Mouse (Mus musculus): ENCODE results near the gene Ift43.
A peak's percentile ranks its signal among the peaks of the same experiment; 100 is the strongest.

Ift43 gene

DNA sequence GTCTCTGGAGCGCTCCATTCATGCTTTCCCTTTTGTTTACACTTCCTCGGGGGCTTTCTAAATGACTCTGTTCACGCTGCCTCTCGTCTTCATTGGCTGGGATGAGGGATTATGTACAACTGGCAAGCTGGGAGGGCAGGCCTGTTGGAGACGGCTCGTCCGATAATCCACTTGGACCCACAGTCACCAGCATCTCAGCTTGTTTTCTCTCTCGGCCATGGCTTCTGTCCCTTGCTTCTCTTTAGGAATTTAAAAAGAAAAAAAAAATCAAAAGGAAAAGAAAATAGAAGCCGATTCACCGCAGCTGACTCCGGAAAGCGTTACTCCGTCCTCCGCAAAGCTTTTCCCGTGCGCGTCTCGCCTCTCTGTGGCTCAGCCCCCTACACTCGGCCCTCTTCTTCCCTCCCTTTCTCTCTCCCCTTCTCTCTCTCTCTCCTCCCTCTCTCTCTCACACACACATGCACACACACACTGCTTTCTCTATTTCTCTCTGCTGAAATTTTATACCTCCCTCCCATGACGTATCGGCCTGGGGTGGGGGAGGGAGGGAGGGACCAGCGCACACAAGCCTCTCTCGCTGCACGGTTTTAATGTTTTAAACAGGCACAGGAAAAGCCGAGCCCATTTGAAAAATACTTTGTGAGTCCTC is 3.7 kb upstream of the Ift43 start, which contains the start of gene Tgfb3:
Tgfb3 (minus strand) TSS at position 489 of the 649 bp plus-strand sequence.
- DNase-seq, result peak; percentile 54

DNA sequence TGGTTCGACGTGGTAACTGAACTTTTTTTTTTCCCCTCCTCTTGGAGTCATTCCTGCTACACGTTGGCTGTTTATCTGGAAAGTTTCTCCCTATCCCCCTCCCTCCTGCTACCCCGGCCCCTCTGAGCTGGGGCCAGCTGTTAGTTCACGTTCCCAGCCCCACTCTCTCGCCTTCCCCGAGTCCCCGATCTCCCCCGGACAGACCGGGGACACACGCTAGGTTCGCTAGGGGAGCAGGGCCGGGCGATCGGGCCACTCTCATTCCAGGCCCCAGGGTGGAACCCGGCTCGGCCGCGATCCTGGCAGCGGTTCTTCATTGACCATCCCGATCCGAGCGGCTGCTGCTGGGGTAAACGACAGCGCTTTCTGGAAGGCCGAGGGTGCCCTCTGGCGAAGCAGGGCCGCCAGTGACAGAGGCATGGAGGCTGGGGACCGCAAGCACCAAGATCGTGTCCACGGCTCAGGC is 3.1 kb upstream of the Ift43 start:
- DNase-seq, result peak; percentile 97

DNA sequence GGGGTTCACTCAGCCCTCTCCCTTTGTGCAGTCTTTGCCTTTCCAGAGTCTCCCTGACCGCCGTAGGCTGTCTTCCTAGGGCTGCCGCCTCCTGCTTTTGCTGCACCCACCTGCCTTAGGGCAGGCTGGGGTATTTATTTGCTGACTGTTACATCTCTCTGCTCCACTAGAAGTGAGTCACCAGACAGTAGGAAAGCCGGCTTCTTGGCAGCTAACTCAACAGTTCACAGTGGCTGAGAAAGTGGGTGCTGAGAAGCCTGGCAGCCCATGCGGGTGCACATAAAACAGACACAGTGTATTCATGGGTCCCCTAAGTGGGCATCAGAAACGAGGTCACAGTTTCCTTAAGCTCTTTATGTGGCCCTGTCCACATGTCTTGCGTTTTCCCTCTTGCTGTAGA is 3.5 kb downstream of the Ift43 start:
- DNase-seq, result no peak

DNA sequence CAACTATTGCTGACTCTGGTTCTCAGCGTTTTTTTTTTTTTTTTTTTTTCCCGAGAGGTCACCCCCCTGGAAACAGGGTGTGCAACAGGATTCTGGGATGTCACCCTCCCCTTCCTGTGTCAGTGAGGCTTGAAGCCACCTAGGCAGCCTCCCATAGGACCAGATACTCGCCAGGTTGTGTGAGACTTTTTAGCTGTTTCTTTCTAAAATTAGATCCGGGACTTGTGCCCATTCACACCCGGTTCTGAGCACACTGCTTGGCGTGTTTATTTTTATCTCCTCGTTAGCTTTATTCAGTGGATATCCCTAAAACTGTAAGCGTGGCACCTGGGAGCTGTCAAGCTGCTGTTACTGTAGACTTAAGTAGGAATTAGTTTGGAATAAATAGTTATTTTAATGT is 4.2 kb downstream of the Ift43 start:
- no peak for DNase-seq

DNA sequence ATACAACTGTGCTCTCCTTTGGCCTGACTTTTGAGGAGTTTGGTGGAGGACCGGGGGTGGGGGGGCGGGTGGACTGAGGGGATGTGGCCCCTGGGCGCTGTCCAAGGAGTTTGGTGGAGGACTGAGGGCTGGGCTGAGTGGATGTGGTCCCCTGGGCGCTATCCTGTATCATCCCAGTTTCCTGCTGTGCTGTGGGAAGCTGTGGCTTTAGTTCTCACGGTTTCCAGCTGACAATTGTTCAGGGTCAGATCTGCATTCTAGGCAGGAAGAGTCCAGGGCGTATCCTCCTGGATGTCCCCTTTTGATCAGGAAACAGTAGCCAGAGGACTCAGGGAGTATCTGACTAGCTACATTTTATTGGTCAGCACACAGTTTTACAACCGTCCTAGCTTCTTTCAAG is 5.7 kb downstream of the Ift43 start:
- no peak for DNase-seq

DNA sequence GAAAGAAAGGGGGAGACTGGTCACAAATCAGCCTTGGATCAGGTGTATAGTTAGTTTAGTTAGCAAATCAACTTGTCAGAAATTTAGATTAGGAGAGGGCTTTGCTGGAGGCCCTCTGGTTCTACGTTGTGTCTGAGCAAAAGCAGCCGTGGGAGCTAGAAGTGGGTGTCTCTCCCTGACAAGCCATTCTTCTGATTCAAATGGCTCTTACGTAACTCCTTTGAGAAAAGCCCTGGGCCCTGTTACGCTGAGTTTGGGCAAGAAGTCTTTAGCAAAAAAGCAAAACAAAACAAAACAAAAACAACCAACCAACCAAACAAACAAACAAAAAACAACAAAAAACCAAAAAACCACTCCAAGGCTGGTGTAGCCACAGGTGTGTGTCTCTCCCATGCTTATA is 8.4 kb downstream of the Ift43 start:
- no peak for DNase-seq

DNA sequence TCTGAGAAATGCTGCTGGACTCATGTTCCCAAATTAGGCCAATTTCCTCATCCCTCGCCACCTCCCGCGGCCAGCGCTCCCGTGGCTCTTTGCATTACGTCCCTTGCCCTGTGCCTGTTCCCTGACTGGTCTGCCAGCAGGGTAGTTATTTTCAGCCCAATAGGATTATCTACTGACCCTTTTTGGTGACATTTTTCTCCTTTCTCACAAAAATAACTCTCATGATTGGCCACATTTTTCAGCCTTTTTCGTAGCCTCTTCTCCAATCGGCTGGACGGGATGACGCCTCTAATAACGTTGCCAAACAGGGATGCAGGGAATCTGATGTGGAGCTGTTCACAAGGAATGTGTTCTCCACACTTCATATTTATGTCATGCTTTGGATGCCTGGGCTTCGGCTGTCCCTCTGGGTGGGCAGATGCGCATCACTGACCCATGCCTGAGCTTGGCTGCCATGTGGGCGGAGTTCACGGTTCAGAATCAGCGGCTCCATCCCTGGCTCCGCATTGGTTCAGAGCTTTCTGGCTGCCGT is 9.3 kb downstream of the Ift43 start:
- DNase-seq, result peak; percentile 56 to 61

DNA sequence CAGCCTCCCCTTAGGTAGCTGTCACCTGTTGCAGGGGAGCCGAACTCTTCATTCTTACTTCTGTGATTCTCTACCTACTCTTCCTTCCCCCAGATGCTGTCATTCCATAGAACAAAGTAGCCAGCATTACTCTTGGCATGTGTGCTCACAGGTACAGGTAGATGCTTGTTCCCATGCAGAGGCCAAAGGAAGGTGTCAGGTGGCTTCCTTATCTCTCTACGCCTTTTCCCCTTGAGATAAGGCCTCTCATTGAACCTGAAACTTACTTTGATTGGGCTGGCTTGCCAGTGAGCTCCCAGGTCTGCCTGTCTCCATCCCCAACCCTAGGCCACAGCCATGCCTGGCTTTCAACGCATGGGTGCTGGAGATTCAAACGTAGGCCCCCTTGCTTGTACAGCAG is 11.7 kb downstream of the Ift43 start:
- no peak for DNase-seq

DNA sequence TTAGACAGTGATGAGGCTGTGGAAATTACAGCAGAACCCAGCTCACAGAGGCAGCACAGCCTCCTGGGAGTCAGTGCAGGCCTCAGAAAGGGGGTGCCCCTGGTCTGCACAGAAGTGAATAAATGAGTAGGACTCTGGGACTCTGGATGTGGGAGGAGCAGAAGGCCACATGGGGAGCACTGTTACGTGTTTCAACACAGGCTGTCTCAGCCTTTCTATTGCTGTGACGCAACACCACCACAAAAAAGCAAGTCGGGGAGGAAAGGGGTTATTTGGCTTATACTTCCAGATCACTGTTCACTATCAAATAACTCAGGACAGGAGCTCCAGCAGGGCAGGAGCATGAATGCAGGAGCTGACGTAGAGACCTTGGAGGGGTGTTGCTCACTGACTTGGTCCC is 13.5 kb downstream of the Ift43 start:
- no peak for DNase-seq

DNA sequence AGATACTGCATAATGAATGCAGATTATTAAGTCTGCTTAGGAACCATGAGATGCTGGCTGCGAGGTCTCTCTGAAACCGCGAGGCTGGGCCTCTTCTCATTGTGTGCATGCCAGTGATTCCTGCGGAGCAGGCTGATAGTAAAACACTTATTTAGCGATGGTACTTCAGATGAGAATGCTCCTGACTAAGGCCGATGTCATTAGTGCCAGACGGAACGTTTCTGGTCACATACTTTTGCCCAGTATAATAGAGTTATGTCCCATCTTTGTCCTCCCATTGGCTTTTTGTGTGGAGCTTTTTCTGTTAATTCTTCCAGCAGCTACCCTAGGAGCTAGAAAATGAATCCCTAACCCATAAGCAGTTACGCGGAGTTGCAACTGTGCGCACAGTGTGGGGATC is 15.4 kb downstream of the Ift43 start:
- no peak for DNase-seq

DNA sequence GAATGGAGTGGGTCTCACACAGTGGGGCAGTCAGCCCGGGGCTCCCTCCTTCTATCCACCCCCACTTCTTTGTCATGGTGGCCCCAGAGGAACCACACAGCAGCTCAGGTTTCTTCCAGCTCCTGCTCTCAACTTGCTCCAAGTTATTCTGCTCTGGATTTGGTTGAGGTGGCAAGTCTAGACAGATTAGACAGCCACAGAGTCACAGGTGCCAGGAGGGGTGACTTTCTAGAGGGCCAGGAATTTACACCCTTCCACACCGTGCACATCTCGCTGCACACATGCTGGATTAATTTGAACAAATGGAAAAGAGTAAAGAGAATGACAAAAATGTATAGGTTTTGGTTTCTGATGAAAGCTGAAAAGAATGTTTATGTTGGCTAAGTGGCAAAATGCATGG is 18.4 kb downstream of the Ift43 start:
- no peak for DNase-seq

DNA sequence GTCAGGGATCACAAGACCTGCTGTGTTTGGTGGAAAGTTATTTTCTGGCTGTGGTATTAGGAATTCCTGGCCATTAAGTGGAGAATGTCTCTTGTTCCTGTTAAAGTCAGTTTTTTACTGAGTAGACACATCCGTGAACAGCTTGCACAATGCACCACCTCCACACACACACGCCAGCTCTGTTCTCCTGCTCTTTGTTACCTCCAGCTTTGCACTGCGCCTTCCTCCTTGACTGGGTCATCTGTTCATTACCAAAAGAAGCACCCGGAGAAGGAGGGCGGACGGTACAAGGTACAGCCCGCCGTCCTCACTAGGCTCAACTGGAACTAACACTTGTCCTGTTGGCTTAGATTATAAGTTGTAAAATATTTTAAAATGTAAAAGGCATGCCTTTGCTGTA is 20.3 kb downstream of the Ift43 start:
- DNase-seq, result no peak

DNA sequence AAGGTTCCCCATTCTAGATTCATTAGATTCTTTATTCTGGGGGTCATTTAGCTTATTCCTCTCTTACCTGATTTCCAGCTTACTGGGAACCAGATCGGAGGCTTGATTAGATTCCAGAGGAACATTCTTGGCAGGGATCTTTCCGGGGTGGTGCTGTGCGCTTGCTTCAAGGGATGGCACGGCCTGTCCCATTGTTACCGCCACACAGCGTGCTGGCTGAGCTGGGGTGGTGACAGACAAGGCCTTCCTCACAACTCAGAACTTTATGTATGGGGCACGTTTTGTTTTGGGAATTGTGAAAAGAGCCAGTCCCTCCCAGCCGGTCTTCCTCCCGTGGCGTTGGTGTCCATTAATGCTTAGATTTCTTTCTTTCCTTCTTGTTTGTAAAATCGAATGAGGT is 21.1 kb downstream of the Ift43 start:
- DNase-seq, result peak; percentile 40 to 52

DNA sequence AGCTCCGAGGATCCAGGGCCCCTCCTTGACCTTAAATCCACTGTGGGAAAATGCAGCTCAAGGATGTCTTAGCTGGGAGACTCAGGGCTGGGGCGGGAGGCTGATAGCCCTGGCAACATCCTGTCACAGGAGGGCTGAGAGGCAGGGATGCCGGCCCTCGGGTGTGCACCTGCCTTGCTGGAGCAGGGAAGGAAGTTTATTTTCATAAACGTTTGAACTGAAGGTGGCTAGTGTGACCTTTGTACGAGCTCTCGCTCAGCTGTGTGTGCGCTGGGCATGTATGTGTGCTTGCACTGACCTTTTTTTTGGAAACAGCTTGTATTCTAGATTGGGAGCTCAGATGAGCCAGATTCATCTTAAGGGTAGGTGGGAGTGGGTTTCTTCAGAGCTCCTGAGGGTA is 21.5 kb downstream of the Ift43 start:
- no peak for DNase-seq

DNA sequence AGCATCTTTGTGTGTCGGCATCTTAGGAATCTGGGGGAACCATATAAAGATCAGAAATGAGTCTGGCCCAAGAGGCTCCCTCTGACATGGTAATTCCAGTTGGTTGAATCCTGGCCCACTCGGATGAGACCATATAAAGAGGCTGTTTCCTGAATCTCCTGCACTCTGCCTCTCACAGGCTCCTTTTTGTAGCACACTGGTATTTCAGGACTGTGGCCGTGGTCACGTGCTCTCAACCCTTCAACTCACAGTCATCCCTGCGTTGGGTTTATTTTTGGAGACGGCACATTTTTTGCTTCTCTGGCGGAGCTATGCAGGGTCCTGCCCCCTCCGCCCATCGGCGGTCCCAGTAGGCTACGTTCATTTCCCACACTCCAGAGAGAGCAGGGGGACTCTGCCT is 22.0 kb downstream of the Ift43 start:
- no peak for DNase-seq

DNA sequence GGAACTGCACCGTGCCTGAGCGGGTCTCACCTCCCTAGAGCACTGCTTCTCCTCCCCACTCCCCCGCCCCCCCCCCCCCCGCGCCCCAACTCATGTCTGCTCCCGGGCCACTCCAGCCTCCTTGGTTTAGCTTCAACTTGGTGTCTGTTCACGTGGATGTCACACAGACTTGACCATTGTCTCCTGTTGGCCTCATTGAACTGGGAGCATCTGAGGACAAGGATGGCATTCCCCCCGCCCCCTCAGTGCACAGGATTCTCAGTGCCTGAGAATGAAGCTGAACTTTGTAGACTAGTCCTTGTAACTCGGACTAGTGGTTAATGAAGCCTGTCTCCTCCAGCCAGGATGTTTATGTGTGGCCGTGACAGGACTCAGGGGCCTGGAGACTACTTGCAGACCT is 23.2 kb downstream of the Ift43 start:
- DNase-seq, result no peak

DNA sequence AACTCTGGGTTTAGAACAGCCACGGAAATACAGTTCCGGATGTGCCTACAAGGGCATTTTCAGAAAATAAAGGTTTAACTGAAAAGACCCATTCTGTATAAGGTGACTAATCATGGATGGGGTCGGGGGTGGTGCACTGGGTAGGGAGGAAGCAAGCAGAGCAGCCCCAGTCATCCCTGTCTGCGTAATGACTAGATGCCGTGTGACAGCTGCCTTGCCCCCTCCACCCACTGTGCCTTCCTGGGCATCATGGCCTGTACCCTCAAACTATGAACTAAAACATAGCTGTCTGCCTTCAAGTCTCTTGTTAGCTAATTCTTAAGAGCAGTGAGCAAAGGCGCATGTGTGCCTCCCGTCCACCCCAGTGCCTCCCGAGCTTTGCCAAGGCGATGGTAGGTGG is 23.7 kb downstream of the Ift43 start:
- DNase-seq, result peak in 1 of 2 experiments; percentile 21

DNA sequence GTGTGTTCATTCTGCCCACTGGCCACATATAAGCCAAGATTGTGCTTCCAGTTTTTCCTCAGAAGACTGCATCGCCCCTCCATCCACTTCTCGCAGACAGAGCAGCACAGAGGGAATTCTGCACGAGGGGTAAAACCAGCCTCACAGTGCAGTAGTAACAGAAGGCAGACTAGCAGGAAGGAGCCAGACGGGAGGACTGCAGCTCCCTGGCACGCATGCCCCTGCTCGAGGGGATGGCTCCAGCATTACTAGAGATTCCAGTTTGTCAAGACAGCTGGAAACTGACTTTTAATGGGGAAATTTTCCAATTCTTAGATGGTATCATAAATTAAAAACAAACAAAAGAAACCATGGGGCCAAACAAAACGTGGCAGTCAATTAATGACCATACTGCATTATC is 25.3 kb downstream of the Ift43 start:
- peak; percentile 60 to 72 for DNase-seq

DNA sequence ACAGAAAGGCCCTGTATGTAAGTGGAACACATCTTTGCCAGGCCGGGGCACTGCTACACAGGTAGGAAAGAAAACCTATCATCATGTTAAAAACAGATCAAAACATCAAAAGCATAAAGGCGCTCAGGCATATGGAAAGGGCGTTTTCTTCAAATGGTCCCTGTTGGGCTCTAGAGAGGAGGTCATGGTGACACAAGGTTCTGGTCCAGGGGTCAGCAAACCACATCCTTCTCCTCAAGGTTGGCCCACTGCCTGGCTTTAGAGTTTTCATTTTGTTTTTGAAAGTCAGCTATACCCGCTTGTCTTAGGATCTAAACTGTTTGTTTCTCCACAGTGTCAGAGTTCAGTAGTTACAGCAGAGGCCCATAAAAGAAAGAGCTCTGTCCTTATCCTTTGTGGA is 27.2 kb downstream of the Ift43 start:
- no peak for DNase-seq

DNA sequence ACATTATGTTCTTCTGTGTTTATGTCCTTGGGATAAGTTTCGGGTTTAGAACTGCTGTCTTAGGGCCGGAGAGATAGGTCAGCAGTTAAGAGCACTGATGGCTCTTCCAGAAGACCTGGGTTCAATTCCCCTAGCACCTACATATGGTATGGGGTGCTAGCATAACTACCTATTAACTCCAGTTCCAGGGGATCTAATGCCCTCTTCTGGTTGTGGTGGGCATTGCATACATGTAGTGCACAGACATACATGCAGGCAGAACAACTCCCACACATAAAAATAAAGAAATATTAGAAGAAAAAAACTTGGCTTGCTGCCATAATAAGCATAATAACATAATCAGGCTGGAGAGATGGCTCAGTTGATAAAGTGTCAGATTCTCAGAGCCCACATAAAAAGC is 28.3 kb downstream of the Ift43 start:
- peak; percentile 60 to 69 for DNase-seq

DNA sequence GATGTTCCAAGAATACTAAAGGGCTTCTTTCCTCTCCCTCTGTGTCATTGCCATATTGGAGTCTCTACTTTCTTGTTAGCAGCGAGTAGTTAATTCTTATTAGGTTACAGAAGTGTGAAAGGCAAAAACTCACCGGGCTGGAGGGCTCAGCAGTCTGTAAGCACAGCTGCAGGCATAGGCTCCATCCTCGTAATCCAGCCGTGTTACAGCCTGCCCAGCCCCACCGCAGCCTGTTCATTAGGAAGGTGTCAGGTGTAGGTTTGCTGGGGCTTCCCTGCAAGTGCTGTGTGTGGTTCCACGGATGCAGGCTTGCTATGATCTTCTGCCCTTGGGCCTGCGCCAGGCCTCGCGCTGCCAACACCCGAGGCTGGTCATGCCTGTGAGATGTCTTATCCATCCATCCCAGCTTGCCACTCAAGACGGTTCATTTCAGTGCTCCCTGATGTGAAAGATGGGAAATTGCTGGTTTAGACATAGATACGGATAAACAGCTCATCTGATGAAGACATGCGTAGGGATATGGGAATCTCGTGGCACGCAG is 34.0 kb downstream of the Ift43 start:
- peak; percentile 73 to 80 for DNase-seq

DNA sequence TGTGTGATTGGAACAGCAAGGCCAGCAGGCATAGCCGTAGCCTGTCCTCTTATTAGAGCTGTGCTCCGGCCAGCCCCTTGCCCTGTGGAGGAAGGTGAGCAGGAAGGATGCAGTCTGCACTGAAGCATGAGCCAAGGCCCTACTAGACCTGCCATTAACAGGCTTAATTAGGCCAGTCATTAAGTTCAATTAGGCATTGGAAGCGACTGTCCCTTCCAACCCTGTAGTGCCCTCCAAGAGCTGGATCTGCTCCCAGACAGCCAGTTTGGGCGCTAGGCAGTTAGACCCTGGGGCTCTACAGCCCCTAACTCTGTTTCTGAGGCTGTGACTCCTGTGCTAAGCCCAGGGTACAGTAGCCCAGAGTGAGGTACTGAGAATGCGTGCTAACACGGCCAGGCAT is 41.7 kb downstream of the Ift43 start:
- DNase-seq, result peak; percentile 51 to 57

DNA sequence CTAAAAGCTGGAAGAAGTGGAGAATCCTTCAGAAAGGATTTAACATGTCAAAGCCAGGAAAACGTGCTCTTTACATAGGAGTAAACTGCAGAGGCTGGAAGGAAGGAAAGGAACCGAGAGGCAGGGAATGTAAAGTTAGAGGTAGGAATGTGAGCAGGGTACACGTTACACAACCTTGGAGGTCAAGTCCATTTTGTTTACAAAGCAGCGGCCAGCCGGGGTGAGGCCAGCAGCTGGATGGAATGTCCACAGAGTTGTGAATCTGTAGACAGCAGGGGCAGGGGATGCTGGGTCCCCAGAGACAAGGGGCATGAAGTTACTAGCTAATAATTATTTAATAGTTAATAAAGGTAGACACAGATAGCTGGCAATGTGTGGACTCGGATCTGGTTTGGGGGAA is 45.8 kb downstream of the Ift43 start:
- no peak for DNase-seq

DNA sequence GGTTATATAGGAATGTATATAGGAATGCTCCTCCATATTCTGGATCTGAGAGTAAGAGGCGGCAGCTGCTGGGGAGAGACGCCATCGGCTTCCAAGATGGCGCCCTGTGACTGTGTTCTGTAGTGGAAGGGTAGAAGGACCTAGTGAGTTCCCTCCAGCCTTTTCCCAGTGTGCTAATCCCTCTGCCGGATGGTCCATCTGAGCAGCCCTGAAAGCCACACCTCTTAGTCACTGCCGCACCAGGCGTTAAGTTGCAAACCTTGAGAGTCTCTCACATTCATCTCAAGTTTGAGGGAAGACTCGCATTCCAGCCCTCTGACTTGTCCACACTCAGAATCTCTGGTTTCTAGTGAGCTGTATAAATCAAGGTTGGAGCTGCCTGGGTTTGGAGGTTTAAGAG is 46.7 kb downstream of the Ift43 start:
- no peak for DNase-seq

DNA sequence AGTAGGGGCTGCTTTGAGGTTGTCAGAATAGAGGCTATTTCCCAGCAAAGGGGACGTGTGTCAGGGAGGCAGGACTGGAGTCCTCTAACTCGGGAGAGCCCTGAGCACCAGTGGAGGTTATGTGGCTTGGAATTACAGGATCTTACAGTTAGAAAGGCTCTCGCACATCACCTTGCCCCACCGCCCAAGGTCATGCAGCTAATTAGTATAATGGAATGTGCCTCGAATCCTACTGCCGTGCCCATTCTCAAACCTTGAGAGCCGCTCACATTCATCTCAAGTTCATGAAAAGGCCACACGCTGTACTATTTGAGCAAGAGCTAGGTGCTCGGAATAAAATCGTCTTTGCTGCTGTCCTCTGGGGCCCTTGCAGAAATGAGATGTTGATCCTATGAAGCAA is 47.4 kb downstream of the Ift43 start:
- DNase-seq, result no peak

Measured in cerebellum, postnatal 10 days (tissue).